Mouse (Mus musculus): ENCODE results near the gene Vmn2r111. TPM values are rescaled to one million over a fixed set of nuclear protein-coding genes. Genes with fewer than 3 reads are reported as not detected.
"Not testable (repeated sequence)": the region's sequence is repeated elsewhere in the genome, so short reads cannot be mapped to it uniquely, and the experiment has no call there.

Gene Vmn2r111
- polyA plus RNA-seq (2015; fragmentation: Nextera tagmentation; extraction: Ambion mirVana), result not detected in 2 replicates

DNA sequence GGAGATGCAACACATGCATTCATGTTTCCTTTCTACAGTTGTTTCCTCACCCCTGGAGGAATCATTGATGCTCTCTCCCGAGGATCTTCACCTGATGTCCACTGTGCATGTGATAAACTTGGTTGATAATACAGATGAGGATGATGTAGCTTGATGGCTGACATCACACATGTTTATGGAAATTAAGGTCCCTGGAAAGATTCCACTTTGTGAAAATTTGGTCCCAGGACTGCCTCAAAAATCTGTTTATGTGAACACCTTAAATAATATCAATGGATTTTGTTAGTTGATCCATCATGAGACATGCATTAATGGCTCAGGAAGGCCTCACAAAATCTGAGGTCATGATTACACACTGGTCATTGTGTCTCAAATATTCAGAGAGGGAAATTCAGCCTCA, at the start of gene Vmn2r111:
Gene Vmn2r111, minus strand, starts transcription at position 101 of the 400 bp plus-strand sequence.
- not testable (repeated sequence) for H3K9ac ChIP-seq (replicated peaks); H3K27me3 ChIP-seq; H3K4me3 ChIP-seq; H3K9me3 ChIP-seq; H3K36me3 ChIP-seq; H3K4me2 ChIP-seq (replicated peaks); H3K4me1 ChIP-seq; H3K27ac ChIP-seq (replicated peaks); ATAC-seq (replicated peaks)
- 75% methylated on average over 1 of the region's 1 CpGs for WGBS

DNA sequence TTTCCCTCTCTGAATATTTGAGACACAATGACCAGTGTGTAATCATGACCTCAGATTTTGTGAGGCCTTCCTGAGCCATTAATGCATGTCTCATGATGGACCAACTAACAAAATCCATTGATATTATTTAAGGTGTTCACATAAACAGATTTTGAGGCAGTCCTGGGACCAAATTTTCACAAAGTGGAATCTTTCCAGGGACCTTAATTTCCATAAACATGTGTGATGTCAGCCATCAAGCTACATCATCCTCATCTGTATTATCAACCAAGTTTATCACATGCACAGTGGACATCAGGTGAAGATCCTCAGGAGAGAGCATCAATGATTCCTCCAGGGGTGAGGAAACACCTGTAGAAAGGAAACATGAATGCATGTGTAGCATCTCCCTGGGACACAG, 27.4 kb upstream of the Vmn2r111 start, which contains the start of gene Vmn2r112:
Gene Vmn2r112, plus strand, starts transcription at position 301 of the 400 bp plus-strand sequence.
- ATAC-seq (replicated peaks); H3K9ac ChIP-seq (replicated peaks); H3K4me2 ChIP-seq (replicated peaks); H3K27ac ChIP-seq (replicated peaks); H3K9me3 ChIP-seq; H3K4me3 ChIP-seq; H3K36me3 ChIP-seq; H3K27me3 ChIP-seq; H3K4me1 ChIP-seq: not testable (repeated sequence)

DNA sequence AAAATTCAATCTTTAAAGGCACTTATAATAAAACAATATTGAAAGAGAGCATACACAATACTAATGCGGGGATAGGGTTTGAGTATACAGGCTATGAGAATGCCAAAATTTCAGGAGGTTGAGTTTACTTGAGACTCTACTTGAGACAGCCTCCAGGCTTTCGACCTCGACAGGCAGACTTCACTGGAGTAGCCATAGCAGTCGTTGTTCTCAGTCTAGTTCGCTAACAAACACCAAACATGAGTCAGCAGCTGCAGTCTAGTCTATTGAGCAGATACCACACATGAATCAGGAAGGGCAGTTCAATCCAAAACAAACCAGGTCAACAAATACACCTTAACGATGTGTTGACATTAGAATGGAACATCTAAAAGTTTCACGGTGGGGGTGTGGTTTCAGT, 52.8 kb downstream of the Vmn2r111 start:
- 87% methylated on average over 7 of the region's 7 CpGs for WGBS
- not testable (repeated sequence) for H3K4me3 ChIP-seq; H3K9ac ChIP-seq (replicated peaks); H3K36me3 ChIP-seq; H3K27ac ChIP-seq (replicated peaks); ATAC-seq (replicated peaks); H3K9me3 ChIP-seq; H3K4me2 ChIP-seq (replicated peaks); H3K27me3 ChIP-seq; H3K4me1 ChIP-seq

DNA sequence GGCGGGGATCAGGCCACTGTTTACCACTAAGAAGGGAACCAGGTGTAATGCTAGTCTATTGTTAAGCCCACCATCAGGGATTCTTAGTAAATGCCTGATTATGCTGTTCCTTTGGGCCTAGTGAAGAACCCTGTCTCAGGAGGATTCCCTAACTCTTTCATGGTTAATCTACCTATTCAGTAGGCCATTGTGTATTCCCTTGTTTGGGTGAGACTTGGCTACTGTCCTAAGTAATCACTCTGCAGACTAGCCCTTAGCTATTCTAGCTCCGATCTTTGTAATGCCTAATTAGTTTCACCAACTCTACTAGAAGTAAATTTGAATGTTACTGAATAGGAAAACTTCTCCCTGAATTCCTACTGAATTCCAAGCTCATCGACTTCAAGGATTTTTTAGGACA, 53.2 kb downstream of the Vmn2r111 start:
- not testable (repeated sequence) for H3K27me3 ChIP-seq; H3K27ac ChIP-seq (replicated peaks); H3K9ac ChIP-seq (replicated peaks); H3K4me1 ChIP-seq; H3K4me3 ChIP-seq; H3K4me2 ChIP-seq (replicated peaks); H3K36me3 ChIP-seq; ATAC-seq (replicated peaks); H3K9me3 ChIP-seq
- WGBS, result 59% methylated on average over 3 of the region's 3 CpGs

DNA sequence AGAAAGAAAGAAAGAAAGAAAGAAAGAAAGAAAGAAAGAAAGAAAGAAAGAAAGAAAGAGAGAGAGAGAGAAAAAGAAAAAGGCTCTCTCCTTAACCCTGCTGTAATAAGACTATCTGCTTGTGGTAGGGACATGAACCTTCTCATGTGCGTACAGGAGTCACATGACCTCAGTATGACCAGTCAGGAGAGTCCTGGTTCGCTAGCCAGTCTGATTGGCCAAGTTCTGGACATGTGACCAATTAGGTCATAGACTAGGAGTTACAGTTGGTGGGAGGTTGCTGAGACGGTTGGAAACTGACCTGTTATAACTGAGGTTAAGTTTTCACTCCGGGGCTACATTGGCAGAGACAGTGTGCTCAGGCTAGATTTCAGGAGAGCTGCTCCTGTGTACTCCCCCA, 76.2 kb downstream of the Vmn2r111 start:
- H3K9ac ChIP-seq (replicated peaks), result no peak overlapping the region
- no peaks in the 10 kb centered on the region for H3K27me3 ChIP-seq
- H3K4me2 ChIP-seq (replicated peaks), result no peak overlapping the region
- H3K4me1 ChIP-seq, result no peaks in the 10 kb centered on the region
- no peak overlapping the region for H3K27ac ChIP-seq (replicated peaks)
- WGBS, result 82% methylated on average over 4 of the region's 4 CpGs
- no peaks in the 10 kb centered on the region for H3K36me3 ChIP-seq
- peaks cover 3% of the 10 kb centered on the region; the same call in 1 of the 2 replicates for H3K9me3 ChIP-seq
- no peak overlapping the region for H3K4me3 ChIP-seq
- no peak for ATAC-seq (replicated peaks)

Other genes starting within 250 kb of the Vmn2r111 start
- gene Zfp944, start 212.1 kb downstream of the Vmn2r111 start, polyA plus RNA-seq (2015; fragmentation: Nextera tagmentation; extraction: Ambion mirVana), result 18.4 and 20.0 TPM in 2 replicates
- gene Zfp758, start 212.0 kb downstream of the Vmn2r111 start, polyA plus RNA-seq (2015; fragmentation: Nextera tagmentation; extraction: Ambion mirVana), result 8.4 and 8.8 TPM in 2 replicates
- 35.9 and 38.1 TPM in 2 replicates for gene Zfp946, start 149.3 kb downstream of the Vmn2r111 start, polyA plus RNA-seq (2015; fragmentation: Nextera tagmentation; extraction: Ambion mirVana)
- gene Vmn2r112, start 27.5 kb upstream of the Vmn2r111 start, polyA plus RNA-seq (2015; fragmentation: Nextera tagmentation; extraction: Ambion mirVana), result not detected in 2 replicates